Mouse (Mus musculus) brown adipose tissue, adult 24 weeks (tissue): Measurements from ENCODE around the gene AI413582. TPM values are rescaled to one million over a fixed set of nuclear protein-coding genes. Genes with fewer than 3 reads are reported as not detected.

ENCODE experiments used
- H3K27ac ChIP-seq: fragments of 200-500 bp; replicated peaks from 2 replicates; pipeline ENCODE4 v1.5.1; 2012; ENCODE audit warnings: low read depth, mild to moderate bottlenecking, low read length
- H3K4me1 ChIP-seq: fragments of 200-500 bp; 2 replicates; pipeline ENCODE4 v1.6.1; 2012; ENCODE audit warnings: low read length, mixed read lengths; ENCODE audit not compliant: control insufficient read depth, insufficient read depth, insufficient read length
- H3K4me3 ChIP-seq: fragments of 200-500 bp; 2 replicates; pipeline ENCODE4 v1.5.1; 2012; ENCODE audit warnings: low read depth, mild to moderate bottlenecking, low read length, moderate library complexity; ENCODE audit not compliant: insufficient read depth
- polyA plus RNA-seq: library from polyadenylated mRNA; stranded (reverse); fragments of >200 nt; gene quantifications from 2 replicates; pipeline ENCODE4 v1.2.4, GENCODE M21; 2012; ENCODE audit not compliant: missing spikeins, insufficient read depth, insufficient read length

The AI413582 gene
- polyA plus RNA-seq, 1 experiment: 11.1 TPM

DNA sequence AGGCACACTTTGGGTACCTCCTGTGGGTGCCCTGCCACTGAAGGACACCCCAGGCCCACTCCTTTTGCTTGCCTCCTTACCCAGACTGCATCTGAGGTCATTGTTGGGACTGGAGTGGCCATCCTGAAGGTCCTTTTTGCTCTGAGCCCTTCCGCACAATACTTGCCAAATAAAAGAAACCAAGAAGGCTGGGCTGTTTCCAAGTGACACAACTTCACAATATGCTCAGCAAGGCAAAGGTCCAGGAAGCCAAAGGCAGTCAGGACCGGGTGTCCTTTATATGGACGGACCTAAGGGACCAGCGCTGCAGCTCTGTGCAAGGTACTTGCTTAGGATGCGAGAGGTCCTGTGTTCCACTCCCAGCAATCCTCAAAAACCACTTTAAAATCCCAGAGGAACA lies 2.7 kb upstream of the AI413582 start:
- H3K4me1 ChIP-seq: peaks cover 9% of the 10 kb centered on the region
- H3K27ac ChIP-seq: no peak overlapping the region
- no peak overlapping the region for H3K4me3 ChIP-seq

DNA sequence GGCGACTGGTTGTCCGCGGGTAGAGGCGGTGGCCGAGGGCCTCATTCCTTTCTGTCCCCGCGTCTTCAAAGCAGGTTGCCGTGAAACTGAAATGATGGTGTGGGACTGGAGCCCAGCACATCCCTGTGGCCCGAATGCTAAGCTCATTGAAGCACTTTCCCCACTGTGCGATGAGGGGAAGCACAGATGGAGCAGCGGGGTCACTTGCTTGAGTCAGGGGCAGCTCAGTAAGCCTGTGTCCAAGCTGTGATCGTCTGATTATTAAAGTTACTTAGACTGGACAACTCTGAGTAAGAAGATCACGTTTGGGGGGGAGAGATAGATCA lies 349 bp upstream of the AI413582 start:
- Histone ChIP-seq H3K4me1 (peaks cover 11% of the 10 kb centered on the region), H3K4me3 (peak overlapping the region; percentile 71), H3K27ac (peak overlapping the region; percentile 41; the same call in 1 of the 2 replicates)

DNA sequence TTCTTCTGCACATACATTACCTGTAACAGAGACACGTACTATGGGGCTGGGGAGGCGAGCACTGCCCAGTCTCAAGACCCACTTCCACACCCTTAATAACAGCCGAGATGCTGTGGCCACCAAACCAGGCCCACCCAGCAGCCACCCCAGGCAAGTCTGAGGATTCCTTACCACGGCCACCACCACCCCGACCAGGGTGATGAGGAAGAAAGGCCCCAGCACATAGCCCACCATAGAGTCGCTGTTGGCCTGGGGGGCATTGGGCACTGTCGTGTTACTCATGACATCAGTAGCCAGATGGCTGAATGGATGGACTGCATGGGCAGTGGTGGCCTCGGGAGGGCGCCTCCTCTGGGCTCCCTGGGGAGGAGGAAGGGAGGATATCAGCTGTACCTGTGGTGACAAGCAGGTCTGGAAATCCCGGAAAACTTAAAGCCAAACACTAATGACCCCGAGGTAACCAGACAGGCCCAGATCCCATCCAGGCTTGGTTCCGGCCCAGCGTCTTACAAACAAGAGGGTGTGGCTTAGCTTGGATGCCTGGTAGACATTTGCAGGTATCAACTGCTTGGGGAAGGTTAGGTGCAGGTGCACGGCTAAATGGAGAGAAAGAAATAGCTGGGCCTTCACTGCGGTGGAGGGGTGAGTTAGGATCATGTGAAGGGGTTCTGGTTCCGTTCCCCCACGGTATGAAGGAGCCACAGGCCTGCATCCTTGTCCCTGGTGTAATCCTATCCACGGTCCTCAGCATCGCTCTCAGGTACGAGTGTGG lies 979 bp downstream of the AI413582 start:
- 0 out of 2 replicates have a peak overlapping the region, but pooled peaks have one; percentile 1 for H3K27ac ChIP-seq
- peak overlapping the region; percentile 57 for H3K4me3 ChIP-seq
- peaks cover 11% of the 10 kb centered on the region for H3K4me1 ChIP-seq

DNA sequence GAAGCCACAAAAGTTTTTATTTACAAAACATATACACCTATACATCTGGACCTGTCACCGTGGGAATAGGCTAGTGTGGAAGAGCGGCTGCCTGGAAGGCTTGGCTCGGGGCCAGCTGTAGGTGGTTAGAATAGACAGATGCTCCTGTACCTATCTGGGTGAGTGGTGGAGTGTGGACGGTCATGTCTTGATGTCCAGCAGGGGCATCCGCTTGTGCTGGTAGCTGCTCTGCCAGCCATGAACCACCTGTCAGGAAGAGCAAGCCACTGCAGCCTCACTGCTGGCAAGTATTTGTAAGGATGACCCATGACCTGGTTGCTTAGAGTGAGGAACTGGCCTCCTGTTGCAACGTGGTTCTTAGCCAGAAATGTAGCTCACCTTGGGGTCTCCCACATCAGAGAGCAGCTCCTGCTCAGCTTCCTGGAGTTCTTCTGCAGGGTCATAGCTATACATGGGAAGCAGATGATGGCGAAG lies 1.7 kb downstream of the AI413582 start:
- Histone ChIP-seq H3K4me1 (peaks cover 11% of the 10 kb centered on the region), H3K27ac (no peak overlapping the region), H3K4me3 (no peak overlapping the region)

DNA sequence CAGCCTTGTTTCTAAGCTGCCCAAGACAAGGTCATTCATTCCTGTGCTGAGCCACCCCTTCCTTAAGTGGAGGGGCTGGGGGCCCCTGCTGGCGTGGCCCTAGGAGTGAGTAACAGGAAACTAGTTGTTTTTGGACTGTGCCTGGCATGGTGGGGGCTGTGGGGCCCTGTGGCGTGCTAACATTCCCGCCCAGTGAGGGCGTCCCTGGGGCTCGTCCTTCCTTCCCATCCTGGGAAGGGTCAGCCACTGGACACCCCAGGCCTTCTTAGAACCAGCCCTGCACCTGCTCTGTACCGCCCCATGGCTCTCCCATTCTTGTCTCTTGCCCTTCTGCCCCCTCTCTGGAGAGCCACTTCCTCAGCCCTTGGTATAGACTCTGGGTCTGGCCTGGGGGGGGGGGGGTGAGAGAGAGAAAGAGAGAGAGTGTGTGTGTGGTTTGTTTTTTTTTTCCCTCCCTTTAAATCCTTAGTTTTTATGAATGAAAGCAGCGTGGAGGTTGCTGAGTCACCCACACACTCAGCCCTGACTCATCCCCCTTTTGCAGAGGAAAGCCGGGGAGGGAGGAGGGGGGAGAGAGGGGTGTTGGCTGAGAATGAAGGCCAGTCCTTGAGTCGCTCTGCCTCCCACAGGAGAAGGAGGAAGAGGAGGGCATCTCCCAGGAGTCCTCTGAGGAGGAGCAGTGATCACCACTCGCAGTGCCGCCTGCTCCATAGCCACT lies 3.6 kb downstream of the AI413582 start:
- Histone ChIP-seq H3K4me3 (no peak overlapping the region), H3K27ac (no peak overlapping the region), H3K4me1 (peaks cover 13% of the 10 kb centered on the region)

DNA sequence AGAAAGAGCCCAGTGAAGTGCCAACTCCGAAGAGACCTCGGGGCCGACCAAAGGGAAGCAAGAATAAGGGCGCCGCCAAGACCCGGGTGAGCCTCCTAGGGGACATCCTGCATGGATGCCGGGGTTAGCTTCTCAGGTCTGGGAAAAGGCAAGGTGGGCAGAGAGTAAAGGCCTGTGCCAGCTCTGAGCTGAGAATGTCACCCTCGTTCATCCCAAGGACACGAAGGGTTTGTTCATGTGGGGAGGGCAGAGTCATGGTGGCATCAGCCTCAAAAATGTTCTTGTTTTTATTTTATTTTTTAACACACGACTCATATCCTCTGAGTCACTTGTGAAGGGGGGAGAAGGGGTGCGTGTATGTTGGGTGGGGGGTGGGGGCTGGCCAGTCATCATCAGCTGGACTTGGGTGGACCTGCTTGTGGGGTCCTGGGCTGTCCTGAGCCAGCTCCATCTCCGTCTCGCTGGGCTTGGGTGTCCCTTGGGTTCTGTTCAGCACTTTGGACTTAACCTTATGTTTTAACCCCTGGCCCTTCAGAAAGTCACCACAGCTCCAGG lies 4.6 kb downstream of the AI413582 start:
- Histone ChIP-seq H3K27ac (no peak overlapping the region), H3K4me1 (peaks cover 13% of the 10 kb centered on the region), H3K4me3 (no peak overlapping the region)

DNA sequence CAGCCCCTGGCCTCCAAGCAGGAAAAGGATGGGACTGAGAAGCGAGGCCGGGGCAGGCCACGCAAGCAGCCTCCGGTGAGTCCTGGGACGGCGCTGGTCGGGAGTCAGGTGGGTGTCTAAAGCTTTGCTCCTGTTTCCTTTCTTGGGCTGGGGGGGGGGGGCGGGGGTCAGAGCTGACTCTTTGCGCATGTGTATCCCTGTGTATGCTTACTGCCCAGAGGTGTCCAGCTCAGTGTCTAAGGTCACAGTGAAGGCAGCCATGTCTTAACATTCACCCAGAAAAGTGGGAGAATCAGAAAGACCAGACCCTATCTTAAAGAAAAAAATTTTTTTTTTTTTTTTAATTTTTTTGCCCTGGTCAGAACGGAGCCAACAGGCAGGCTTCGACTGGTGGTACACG lies 6.0 kb downstream of the AI413582 start:
- Histone ChIP-seq H3K27ac (no peak overlapping the region), H3K4me3 (no peak overlapping the region), H3K4me1 (peaks cover 11% of the 10 kb centered on the region)

DNA sequence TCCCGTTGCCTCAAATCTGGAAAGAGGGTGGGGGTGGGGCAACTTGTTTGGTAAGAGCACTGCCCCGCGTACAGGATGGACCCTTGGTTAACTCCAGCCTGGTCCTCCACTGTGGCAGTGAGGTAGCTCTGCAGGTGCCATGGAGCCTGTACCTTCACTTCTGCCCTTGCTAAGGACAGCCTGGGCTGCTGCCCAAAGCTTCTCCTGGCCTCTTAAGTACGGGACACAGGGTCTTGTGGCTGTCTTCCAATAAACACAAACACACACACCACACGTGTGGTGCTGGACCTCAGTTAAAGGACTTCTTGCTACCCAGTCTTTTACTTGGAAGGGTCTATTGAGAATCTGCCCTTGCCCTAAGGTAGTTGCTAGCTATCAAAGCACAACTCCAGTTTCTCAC lies 6.7 kb downstream of the AI413582 start:
- peaks cover 5% of the 10 kb centered on the region; the same call in 1 of the 2 replicates for H3K4me1 ChIP-seq
- H3K4me3 ChIP-seq: no peak overlapping the region
- H3K27ac ChIP-seq: no peak overlapping the region

DNA sequence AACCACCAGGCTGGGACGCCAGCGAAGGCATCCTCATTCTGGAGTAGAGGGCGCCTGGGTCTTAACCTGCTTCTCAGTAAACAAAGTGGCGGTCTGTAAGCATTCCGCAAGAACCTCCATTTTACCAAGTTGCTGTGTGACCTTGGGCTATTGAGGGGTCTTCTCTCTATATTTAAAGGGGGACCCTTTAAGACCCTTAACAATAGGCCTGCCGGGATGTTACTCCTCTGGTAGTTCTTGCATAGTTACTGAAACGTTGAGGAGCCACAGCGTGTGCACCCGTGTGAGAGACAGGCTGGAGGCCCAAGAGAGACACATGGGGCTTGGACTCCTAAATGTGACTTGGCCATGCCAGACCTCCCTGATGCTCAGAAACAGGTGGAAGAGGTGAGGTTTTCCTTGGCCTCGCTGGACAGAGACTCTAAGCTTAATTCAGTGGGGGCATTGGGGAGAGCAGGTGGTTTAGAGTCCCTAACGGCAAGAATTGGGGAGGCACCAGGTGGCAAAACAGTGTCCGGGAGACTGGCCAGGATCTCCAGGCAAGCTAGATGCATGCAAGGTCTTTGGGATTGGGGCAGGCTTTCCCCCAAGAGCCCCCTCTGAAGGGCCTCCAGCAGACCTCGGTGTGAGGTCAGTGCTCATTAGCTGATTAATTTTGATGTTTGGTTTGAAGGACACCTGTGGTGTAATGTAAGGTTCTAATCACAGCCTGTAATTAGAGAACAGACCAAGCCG lies 7.5 kb downstream of the AI413582 start:
- Histone ChIP-seq H3K4me3 (peak overlapping the region; percentile 81), H3K4me1 (peaks cover 5% of the 10 kb centered on the region; the same call in 1 of the 2 replicates), H3K27ac (no peak overlapping the region)

DNA sequence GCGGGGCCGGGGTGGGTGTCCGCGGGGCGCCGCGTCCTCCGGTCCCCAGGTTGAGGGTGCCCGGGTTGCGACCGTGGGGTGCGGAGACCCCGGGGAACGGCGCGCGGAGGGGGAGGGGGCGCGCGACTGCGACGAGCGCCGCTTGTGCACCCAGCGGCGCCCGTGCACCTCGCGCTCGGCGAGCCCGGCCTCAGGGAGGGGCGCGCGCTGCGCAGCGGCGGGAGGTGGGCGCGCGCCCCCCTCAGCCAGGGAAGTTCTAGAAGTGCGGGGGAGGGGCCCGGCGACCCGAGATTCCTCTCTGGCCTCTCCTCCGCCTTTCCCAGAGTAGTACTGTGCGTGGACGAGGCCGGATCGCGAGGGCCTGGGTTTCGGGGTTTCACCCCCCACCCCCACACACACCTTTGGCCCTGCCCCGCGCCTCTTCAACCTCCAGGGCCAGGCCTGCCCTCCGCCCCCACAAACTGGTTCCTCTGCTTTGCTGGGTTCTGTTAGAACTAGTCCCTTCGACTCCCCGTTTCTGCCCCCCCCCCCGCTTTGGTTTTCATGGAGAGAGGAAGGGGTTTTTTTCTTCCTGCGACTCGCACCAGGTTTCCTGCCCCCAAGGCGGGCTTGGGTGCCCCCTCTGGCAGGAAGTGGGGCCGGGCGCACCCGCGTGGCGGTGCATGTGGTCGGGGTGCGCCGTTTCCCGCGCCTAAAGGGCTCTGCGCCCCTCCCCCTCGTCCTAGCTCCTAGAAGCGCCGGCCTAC lies 8.2 kb downstream of the AI413582 start:
- Histone ChIP-seq H3K4me3 (peak overlapping the region; percentile 81), H3K27ac (no peak overlapping the region; the same call in 1 of the 2 replicates), H3K4me1 (peaks cover 5% of the 10 kb centered on the region; the same call in 1 of the 2 replicates)

DNA sequence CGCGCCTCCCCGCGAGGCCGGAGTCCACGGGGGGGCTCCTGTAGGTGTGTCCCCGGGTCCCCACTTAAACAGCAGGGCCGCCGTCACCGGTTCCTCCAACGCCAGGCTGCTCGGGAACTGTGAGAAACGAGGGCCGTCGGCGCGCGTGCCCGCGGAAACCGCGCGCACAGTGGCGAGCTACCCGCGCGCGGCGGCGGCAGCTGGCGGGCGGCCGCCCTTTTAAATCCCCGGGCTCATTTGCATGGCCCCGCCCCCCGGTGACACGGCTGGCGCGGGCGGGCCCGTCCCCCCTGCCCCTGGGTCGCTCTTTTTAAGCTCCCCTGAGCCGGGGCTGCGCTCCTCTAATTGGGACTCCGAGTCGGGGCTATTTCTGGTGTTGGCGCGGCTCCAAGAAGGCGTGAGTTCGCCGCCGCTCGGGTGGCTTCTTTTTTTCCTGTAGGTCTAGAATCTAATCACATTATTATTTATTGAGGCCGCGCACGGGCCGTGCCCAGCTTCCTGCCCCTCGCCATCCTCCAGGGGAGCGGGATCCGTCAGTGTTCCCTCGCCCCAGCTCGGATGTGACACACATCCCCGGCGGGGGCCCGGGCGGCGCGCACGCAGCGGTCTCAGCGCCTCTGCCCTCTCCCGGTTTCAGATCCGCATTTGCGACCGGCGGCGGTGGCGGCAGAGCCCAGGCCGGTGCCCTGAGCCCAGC lies 9.1 kb downstream of the AI413582 start, which contains the start of gene Hmga1:
Gene Hmga1, plus strand, starts transcription at position 183 of the 697 bp plus-strand sequence.
- Histone ChIP-seq H3K27ac (peak within 1 kb of the TSS; percentile 71), H3K4me3 (peak within 1 kb of the TSS; percentile 81), H3K4me1 (peaks cover 2% of the 10 kb centered on the region; the same call in 1 of the 2 replicates)

DNA sequence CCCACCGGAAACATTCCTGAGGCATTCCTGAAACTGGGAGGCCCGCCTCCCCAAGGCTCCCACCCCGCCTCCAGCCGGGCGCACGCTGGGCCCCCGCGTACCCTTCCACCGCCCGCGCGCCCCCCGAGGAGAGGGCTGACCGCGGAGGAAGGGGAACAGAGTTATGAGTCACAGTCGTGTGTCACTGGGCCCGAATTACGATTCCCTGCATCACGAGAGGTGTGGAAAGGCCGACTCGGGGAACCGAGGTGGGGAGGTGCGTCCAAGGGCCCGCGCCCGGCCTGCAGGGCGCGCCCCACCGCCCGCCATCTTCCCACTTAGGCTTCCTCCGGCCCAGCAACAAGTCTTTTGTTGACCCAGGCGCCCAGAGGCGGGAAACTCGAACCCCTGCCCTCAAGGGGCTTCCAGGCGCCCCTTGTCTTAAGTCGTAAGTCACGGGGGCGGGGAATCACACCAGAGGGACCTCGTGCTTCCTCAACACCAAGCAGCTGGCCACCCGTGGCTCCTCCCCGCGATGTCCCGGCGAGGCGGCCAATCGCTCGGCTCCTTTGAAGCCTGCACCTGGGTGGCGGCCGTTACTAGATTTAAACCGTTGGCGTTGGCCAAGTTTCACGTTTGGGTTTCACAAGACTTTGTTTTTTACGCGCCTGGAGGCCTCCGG lies 9.9 kb downstream of the AI413582 start:
- Histone ChIP-seq H3K4me1 (peaks cover 2% of the 10 kb centered on the region; the same call in 1 of the 2 replicates), H3K4me3 (peak overlapping the region; percentile 81), H3K27ac (0 out of 2 replicates have a peak overlapping the region, but pooled peaks have one; percentile 42)

DNA sequence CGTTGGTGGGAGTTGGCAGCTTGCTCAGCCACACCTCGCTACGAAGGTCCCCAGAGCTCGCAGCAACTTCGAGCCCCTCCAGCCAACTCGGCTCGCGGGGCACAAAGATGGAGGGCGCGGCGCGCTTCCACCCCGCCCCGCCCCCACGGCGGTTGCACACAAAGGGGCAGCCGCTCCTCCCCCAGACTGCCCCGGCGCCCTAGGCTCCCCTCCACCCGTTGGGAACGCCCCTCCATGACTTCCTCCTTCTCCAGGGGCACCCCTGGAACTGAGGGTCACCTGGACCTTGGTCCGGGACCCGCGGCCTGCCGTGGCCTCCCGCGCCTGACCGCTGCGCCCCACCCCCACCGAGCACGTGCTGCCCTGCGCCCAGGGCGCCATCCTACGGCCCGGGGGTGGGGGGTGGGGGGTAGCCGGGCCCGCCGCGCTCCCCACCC lies 10.5 kb downstream of the AI413582 start:
- Histone ChIP-seq H3K4me3 (peak overlapping the region; percentile 81), H3K4me1 (peaks cover 2% of the 10 kb centered on the region; the same call in 1 of the 2 replicates), H3K27ac (no peak overlapping the region)
